ENCODE assay signal across 16 mouse cellular contexts in genomic region chr2:79237216-79237615, GRCm38 (mm10). TPM values are rescaled to one million over a fixed set of nuclear protein-coding genes. Genes with fewer than 3 reads are reported as not detected.
DNase-seq lines count a peak whose midpoint lies in the region; ATAC-seq and TF ChIP-seq lines count a peak whose summit lies in the region.
"Had no signal": no experiment of that assay in that cellular context is flagged by ENCODE, and none has a peak within 500 bp of the region (broad histone marks: within the 10 kb centered on the region; RNA-seq: fewer than 3 reads in every experiment).

No protein-coding gene starts in this region.

- no peaks in the 10 kb centered on the region for H3K4me1 ChIP-seq in liver, adult 2 months (ENCODE audit: control insufficient read depth, insufficient read depth, low read length)
- H3K4me1 ChIP-seq in liver, embryonic 11.5 days (replicated peaks; ENCODE audit: control insufficient read depth, insufficient read depth, low read length), result 0 out of 2 replicates have a peak, but pooled peaks cover 7% of the 10 kb centered on the region
- H3K4me1 ChIP-seq: embryonic facial prominence, embryonic 12.5 days; forebrain, embryonic 15.5 days had no signal

- no peaks in the 10 kb centered on the region for H3K36me3 ChIP-seq in liver, adult 2 months (ENCODE audit: control insufficient read depth, insufficient read depth, low read length)
- H3K36me3 ChIP-seq in liver, embryonic 11.5 days (ENCODE audit: control insufficient read depth, insufficient read depth, low read length), result no peaks in the 10 kb centered on the region
- H3K36me3 ChIP-seq: embryonic facial prominence, embryonic 12.5 days; forebrain, embryonic 15.5 days had no signal

- DNase-seq in liver, adult 2 months (ENCODE audit: extremely low read depth, low read depth, low spot score), result peak; percentile 11
- no peak for DNase-seq in liver, embryonic 11.5 days (ENCODE audit: low spot score)
- DNase-seq in testis, postnatal 14 days (ENCODE audit: low spot score), result peak; percentile 17
- DNase-seq in testis, postnatal 10 days (ENCODE audit: low spot score), result no peak
- peak; percentile 46 for DNase-seq in thymus, postnatal 25 days
- DNase-seq in kidney, postnatal 25 days, result no peak
- DNase-seq: adrenal gland, postnatal 10 days; cerebellum, adult 11-12 months; cerebellum, adult 9-10 months; cerebellum, postnatal 25 days; gastrocnemius, postnatal 36 days; heart, adult 11 months; heart, postnatal 14 days had no signal

- TF ChIP-seq POLR2A in liver, adult 2 months (IDR thresholded peaks at IDR 0.05; ENCODE audit: extremely low read depth, insufficient read depth, low read length), result no peak

- no peaks in the 10 kb centered on the region for H3K9me3 ChIP-seq in liver, embryonic 11.5 days (ENCODE audit: control insufficient read depth, low read length)
- H3K9me3 ChIP-seq: embryonic facial prominence, embryonic 12.5 days; forebrain, embryonic 15.5 days had no signal

- ATAC-seq in liver, embryonic 11.5 days (replicated peaks; ENCODE audit: low FRiP score), result no peak
- ATAC-seq in megakaryocyte, adult 5-6 weeks (ENCODE audit: poor library complexity, severe bottlenecking), result 0 out of 2 replicates have a peak, but pooled peaks have one; percentile 47
- ATAC-seq: forebrain, embryonic 15.5 days had no signal

- no peaks in the 10 kb centered on the region for H3K79me2 ChIP-seq in liver, adult 2 months (ENCODE audit: control insufficient read depth, insufficient read depth, low read length)

- H3K27me3 ChIP-seq in liver, adult 2 months (ENCODE audit: control insufficient read depth, insufficient read depth, low read length), result no peaks in the 10 kb centered on the region
- H3K27me3 ChIP-seq in liver, embryonic 11.5 days (replicated peaks; ENCODE audit: control insufficient read depth, insufficient read depth, low read length), result no peaks in the 10 kb centered on the region
- H3K27me3 ChIP-seq: embryonic facial prominence, embryonic 12.5 days; forebrain, embryonic 15.5 days had no signal

- H3K27ac ChIP-seq in liver, adult 2 months (replicated peaks; ENCODE audit: insufficient read depth, low read depth, low read length), result no peak overlapping the region
- H3K27ac ChIP-seq in liver, embryonic 11.5 days (ENCODE audit: low read depth, low read length), result no peak overlapping the region
- H3K27ac ChIP-seq: embryonic facial prominence, embryonic 12.5 days; forebrain, embryonic 15.5 days had no signal

- WGBS in liver, adult 2 months, result 60% methylated on average over 6 of the region's 6 CpGs
- WGBS in liver, embryonic 11.5 days, result 77% methylated on average over 6 of the region's 6 CpGs

- no peak for TF ChIP-seq CTCF in liver, adult 2 months (IDR thresholded peaks at IDR 0.05; ENCODE audit: low read depth, low read length)

- no peak overlapping the region for H3K4me2 ChIP-seq in liver, embryonic 11.5 days
- H3K4me2 ChIP-seq: embryonic facial prominence, embryonic 12.5 days; forebrain, embryonic 15.5 days had no signal

- H3K4me3 ChIP-seq in liver, adult 2 months (ENCODE audit: insufficient read depth, low read depth, low read length), result no peak overlapping the region
- H3K4me3 ChIP-seq in liver, embryonic 11.5 days (ENCODE audit: low read depth, low read length), result no peak overlapping the region
- H3K4me3 ChIP-seq: embryonic facial prominence, embryonic 12.5 days; forebrain, embryonic 15.5 days had no signal

- no peak overlapping the region for H3K9ac ChIP-seq in liver, adult 2 months (ENCODE audit: low read depth, low read length)
- H3K9ac ChIP-seq in liver, embryonic 11.5 days (ENCODE audit: low read depth, low read length), result no peak overlapping the region
- H3K9ac ChIP-seq: embryonic facial prominence, embryonic 12.5 days; forebrain, embryonic 15.5 days had no signal

RNA-seq across cellular contexts. Expression of gene Itga4, which starts 18.0 kb away (rescaled TPM):
- 2.0 and 2.2 TPM in 2 replicates for total RNA-seq in liver, adult 2 months (2014; rRNA removed)
- 0.21 and 0.48 TPM in 2 replicates for polyA plus RNA-seq in liver, adult 2 months (2012; rRNA removed)
- 35.5 and 38.9 TPM in 2 replicates for polyA plus RNA-seq in liver, embryonic 11.5 days (2014; fragmentation: Nextera tagmentation; extraction: Ambion mirVana)
- 208 and 212 TPM in 2 replicates for total RNA-seq in megakaryocyte, adult 5-6 weeks (2015)
- 170 and 201 TPM in 2 replicates for total RNA-seq in megakaryocyte, adult 5-6 weeks (2017)

Comparison
In these comparisons a context has a peak if more than half of its experiments do, and no peak if none do; other contexts are left out.
1. DNase-seq: peak in liver, adult 2 months (single experiment), testis, postnatal 14 days (single experiment) and thymus, postnatal 25 days (single experiment); none in liver, embryonic 11.5 days (single experiment), testis, postnatal 10 days (single experiment) and kidney, postnatal 25 days (0 of 2).
2. RNA of gene Itga4, which starts 18.0 kb away (total RNA-seq): 170 to 212 TPM in megakaryocyte, adult 5-6 weeks; 2.0 to 2.2 TPM in liver, adult 2 months; every median in the first group is over 10 times any median in the second.